Mouse (Mus musculus): ENCODE data around the gene Fgfr2.

Gene Fgfr2

GRCm38 (mm10) chr7:131036396-131036795 is 2086.8 kb downstream of the Fgfr2 start:
- DNase-seq (ENCODE audit: extremely low read depth, insufficient read length, low spot score) = no peak

- no peak for DNase-seq (ENCODE audit: extremely low read depth, insufficient read length, low spot score)
Measured at GRCm38 (mm10) chr7:131031755-131032154, 2091.4 kb downstream of the Fgfr2 start, which contains the start of gene Dmbt1. Gene Dmbt1 (plus strand): TSS chr7:131032053.

- DNase-seq (ENCODE audit: extremely low read depth, insufficient read length, low spot score) = no peak
Measured at GRCm38 (mm10) chr7:131027557-131027956, 2095.6 kb downstream of the Fgfr2 start.

- no peak for DNase-seq (ENCODE audit: extremely low read depth, insufficient read length, low spot score)
Measured at GRCm38 (mm10) chr7:131024807-131025206, 2098.3 kb downstream of the Fgfr2 start.

GRCm38 (mm10) chr7:131019181-131019580 is 2104.0 kb downstream of the Fgfr2 start:
- no peak for DNase-seq (ENCODE audit: extremely low read depth, insufficient read length, low spot score)

- DNase-seq (ENCODE audit: extremely low read depth, insufficient read length, low spot score) = no peak
Measured at GRCm38 (mm10) chr7:131011901-131012300, 2111.2 kb downstream of the Fgfr2 start.

GRCm38 (mm10) chr7:131009178-131009577 is 2114.0 kb downstream of the Fgfr2 start:
- no peak for DNase-seq (ENCODE audit: extremely low read depth, insufficient read length, low spot score)

GRCm38 (mm10) chr7:131007221-131007620 is 2115.9 kb downstream of the Fgfr2 start:
- DNase-seq (ENCODE audit: extremely low read depth, insufficient read length, low spot score) = no peak

- DNase-seq (ENCODE audit: extremely low read depth, insufficient read length, low spot score) = no peak
Measured at GRCm38 (mm10) chr7:131004071-131004470, 2119.1 kb downstream of the Fgfr2 start.

- DNase-seq (ENCODE audit: extremely low read depth, insufficient read length, low spot score) = no peak
Measured at GRCm38 (mm10) chr7:131001976-131002726, 2121.0 kb downstream of the Fgfr2 start.

GRCm38 (mm10) chr7:130993907-130994306 is 2129.2 kb downstream of the Fgfr2 start:
- DNase-seq (ENCODE audit: extremely low read depth, insufficient read length, low spot score) = no peak

GRCm38 (mm10) chr7:130991174-130991789 is 2131.9 kb downstream of the Fgfr2 start:
- no peak for DNase-seq (ENCODE audit: extremely low read depth, insufficient read length, low spot score)

GRCm38 (mm10) chr7:130989371-130989770 is 2133.8 kb downstream of the Fgfr2 start:
- DNase-seq (ENCODE audit: extremely low read depth, insufficient read length, low spot score) = no peak

- DNase-seq (ENCODE audit: extremely low read depth, insufficient read length, low spot score) = no peak
Measured at GRCm38 (mm10) chr7:130988146-130988545, 2135.0 kb downstream of the Fgfr2 start.

- no peak for DNase-seq (ENCODE audit: extremely low read depth, insufficient read length, low spot score)
Measured at GRCm38 (mm10) chr7:130985716-130986115, 2137.4 kb downstream of the Fgfr2 start.

GRCm38 (mm10) chr7:130985193-130985592 is 2138.0 kb downstream of the Fgfr2 start:
- no peak for DNase-seq (ENCODE audit: extremely low read depth, insufficient read length, low spot score)

GRCm38 (mm10) chr7:130984294-130984693 is 2138.9 kb downstream of the Fgfr2 start:
- no peak for DNase-seq (ENCODE audit: extremely low read depth, insufficient read length, low spot score)

GRCm38 (mm10) chr7:130982881-130983280 is 2140.3 kb downstream of the Fgfr2 start:
- DNase-seq (ENCODE audit: extremely low read depth, insufficient read length, low spot score) = no peak

- peak; percentile 92 for DNase-seq (ENCODE audit: extremely low read depth, insufficient read length, low spot score)
Measured at GRCm38 (mm10) chr7:130982371-130982770, 2140.8 kb downstream of the Fgfr2 start.

- DNase-seq (ENCODE audit: extremely low read depth, insufficient read length, low spot score) = peak; percentile 65
Measured at GRCm38 (mm10) chr7:130980130-130980529, 2143.0 kb downstream of the Fgfr2 start.

GRCm38 (mm10) chr7:130978545-130978944 is 2144.6 kb downstream of the Fgfr2 start:
- DNase-seq (ENCODE audit: extremely low read depth, insufficient read length, low spot score) = no peak
